Mouse (Mus musculus) adrenal gland, postnatal 14 days (tissue): Measurements from ENCODE around the gene Tppp. TPM values are rescaled to one million over a fixed set of nuclear protein-coding genes. Genes with fewer than 3 reads are reported as not detected.

Experiments used
- total RNA-seq: library from RNA; stranded (reverse); gene quantifications from 2 replicates; pipeline ENCODE4 v1.2.3, GENCODE M21; 2021

Tppp gene
- total RNA-seq, 1 experiment from 2014 or later: 9.9 TPM

Other genes with a start within 250 kb of the Tppp start
- 1.9 and 2.7 TPM in 2 replicates for gene Nkd2, start 161.8 kb upstream of the Tppp start, total RNA-seq
- 2.6 and 4.6 TPM in 2 replicates for gene Trip13, start 71.6 kb upstream of the Tppp start, total RNA-seq
- 28.5 and 31.8 TPM in 2 replicates for gene Brd9, start 71.6 kb upstream of the Tppp start, total RNA-seq
- not detected in 2 replicates for gene Zdhhc11, start 45.6 kb upstream of the Tppp start, total RNA-seq
- gene Cep72, start 52.9 kb downstream of the Tppp start, total RNA-seq: 2.9 and 4.0 TPM in 2 replicates
- 0.37 TPM in 1 of 2 replicates, not detected in the other for gene Slc9a3, start 112.0 kb downstream of the Tppp start, total RNA-seq
- gene Exoc3, start 199.3 kb downstream of the Tppp start, total RNA-seq: 50.4 and 51.5 TPM in 2 replicates